14 mouse cellular contexts compared by ENCODE assay signal in the genomic region with DNA sequence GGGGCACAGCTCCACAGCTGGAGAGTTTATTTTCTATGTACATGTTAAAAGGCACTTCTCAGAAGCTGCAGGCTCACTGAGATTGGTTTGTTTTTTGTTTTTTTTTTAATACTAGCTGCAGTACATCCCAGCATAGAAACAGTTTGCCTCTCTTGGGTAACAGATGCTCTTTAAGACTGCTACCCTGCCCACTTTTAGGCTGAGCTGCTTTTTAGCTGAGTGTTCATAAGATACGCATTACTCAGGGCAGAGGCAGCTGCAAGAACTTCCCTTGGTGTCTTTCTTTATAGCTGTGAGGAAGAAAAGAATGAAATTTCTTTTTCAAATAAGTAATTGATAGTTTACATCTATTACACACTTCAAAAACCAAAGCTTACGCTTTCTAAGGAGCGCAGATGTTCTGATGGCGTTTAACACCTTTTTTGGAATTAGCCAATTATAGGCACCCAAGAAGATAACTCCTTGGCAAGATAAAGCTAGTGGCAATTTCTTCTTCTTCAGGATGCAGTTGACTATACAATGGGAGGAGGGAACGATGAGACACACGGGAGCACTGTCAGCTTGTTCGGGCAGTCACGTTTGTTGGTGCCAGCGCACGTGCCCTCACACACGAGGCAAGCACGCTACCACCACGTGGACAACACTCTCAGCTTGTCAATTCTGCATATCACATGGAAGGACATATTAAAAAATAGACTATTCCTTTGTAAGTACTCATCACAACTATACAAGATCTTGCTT.
"Had no signal": no experiment of that assay in that cellular context is flagged by ENCODE, and none has a peak within 500 bp of the region (broad histone marks: within the 10 kb centered on the region; RNA-seq: fewer than 3 reads in every experiment).

No protein-coding gene starts in this region.

- H3K4me2 ChIP-seq: liver, embryonic 11.5 days; liver, embryonic 15.5 days; neural tube, embryonic 15.5 days had no signal

- H3K9ac ChIP-seq: liver, embryonic 15.5 days; neural tube, embryonic 15.5 days had no signal

- H3K27ac ChIP-seq: limb, embryonic 10.5 days; liver, embryonic 15.5 days; neural tube, embryonic 15.5 days; stomach, postnatal 0 days had no signal

- H3K27me3 ChIP-seq: neural tube, embryonic 15.5 days had no signal

- ATAC-seq: lung, postnatal 0 days had no signal

- DNase-seq: kidney, adult 8-10 months; kidney, postnatal 25 days; lung, adult 2 months; lung, postnatal 36 days; midbrain, embryonic 14.5 days; thymus, adult 18-20 months; thymus, postnatal 14 days had no signal

- H3K4me3 ChIP-seq: limb, embryonic 10.5 days; liver, embryonic 15.5 days; myocyte; neural tube, embryonic 15.5 days had no signal

- H3K9me3 ChIP-seq: limb, embryonic 10.5 days; liver, embryonic 15.5 days; neural tube, embryonic 15.5 days had no signal
